Mouse (Mus musculus): ENCODE results near the gene Stard9. TPM values are rescaled to one million over a fixed set of nuclear protein-coding genes. Genes with fewer than 3 reads are reported as not detected.

Stard9 gene
- total and polyA plus RNA-seq, 3 experiments: 0.50 to 1.1 TPM; not detected in 1

- TF ChIP-seq MAFK (IDR thresholded peaks at IDR 0.05; ENCODE audit: borderline replicate concordance, low read depth, low read length) (peak; percentile 70), CTCF (IDR thresholded peaks at IDR 0.05 in 2 of 3, conservative IDR thresholded peaks at IDR 0.05 in 1 of 3; ENCODE audit: control insufficient read depth in 1 of 3, insufficient read depth in 1 of 3, low read depth in 2 of 3, low read length in 3 of 3, poor library complexity in 1 of 3, severe bottlenecking in 1 of 3) (no peak), UBTF (IDR thresholded peaks at IDR 0.05; ENCODE audit: borderline replicate concordance, insufficient read depth, low read depth, low read length) (no peak), MAZ (IDR thresholded peaks at IDR 0.05; ENCODE audit: low read depth, low read length) (no peak), USF1 (IDR thresholded peaks at IDR 0.05; ENCODE audit: low read depth, low read length) (no peak), ZKSCAN1 (IDR thresholded peaks at IDR 0.05; ENCODE audit: low read depth, low read length) (peak; percentile 26; the same call in 1 of the 2 replicates), TAL1 (IDR thresholded peaks at IDR 0.05; ENCODE audit: low read length) (peak; percentile 72), TBP (IDR thresholded peaks at IDR 0.05; ENCODE audit: low read depth, low read length) (no peak), USF2 (IDR thresholded peaks at IDR 0.05; ENCODE audit: borderline replicate concordance in 1 of 2, insufficient read depth in 1 of 2, low read depth in 1 of 2, low read length in 2 of 2) (no peak), NRF1 (IDR thresholded peaks at IDR 0.05; ENCODE audit: insufficient read depth, low read depth, low read length, poor library complexity, severe bottlenecking) (no peak), ZMIZ1 (IDR thresholded peaks at IDR 0.05; ENCODE audit: low read depth, low read length) (no peak), RCOR1 (IDR thresholded peaks at IDR 0.05; ENCODE audit: low read depth, low read length) (peak; percentile 93), ZNF384 (IDR thresholded peaks at IDR 0.05; ENCODE audit: low read depth, low read length) (peak; percentile 98), CHD2 (IDR thresholded peaks at IDR 0.05; ENCODE audit: low read length) (no peak), SIN3A (IDR thresholded peaks at IDR 0.05; ENCODE audit: low read length) (peak; percentile 74), HCFC1 (IDR thresholded peaks at IDR 0.05; ENCODE audit: low read depth, low read length) (no peak), E2F4 (IDR thresholded peaks at IDR 0.05; ENCODE audit: borderline replicate concordance, low read depth, low read length) (no peak), ELF1 (IDR thresholded peaks at IDR 0.05; ENCODE audit: low read depth, low read length) (0 out of 2 replicates have a peak, but pooled peaks have one; percentile 24), JUND (IDR thresholded peaks at IDR 0.05; ENCODE audit: low read depth, low read length) (no peak)
Observed at GRCm38 (mm10) chr2:120656711-120657110, 27.8 kb downstream of the Stard9 start (continued).

DNA sequence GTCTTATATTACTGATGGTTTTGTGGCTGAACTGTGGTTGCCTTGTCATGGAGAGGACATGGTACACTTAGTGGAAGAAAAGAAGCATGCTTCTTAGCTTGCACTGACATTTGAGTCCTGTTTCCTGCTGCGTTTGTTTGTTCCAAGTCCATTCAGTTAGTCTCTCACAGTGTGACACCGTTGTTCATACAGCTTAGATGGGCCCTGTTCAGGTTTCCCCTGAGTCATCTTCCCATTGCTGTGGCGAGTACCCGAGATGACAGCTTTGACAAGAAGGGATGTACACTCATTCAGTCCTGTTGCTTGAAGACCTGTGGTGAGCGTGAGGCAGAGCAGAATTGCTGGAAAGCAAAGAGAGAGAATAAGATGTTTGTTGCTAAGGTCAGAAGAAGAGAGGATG lies 29.6 kb downstream of the Stard9 start:
- peak overlapping the region; percentile 34 for H3K27ac ChIP-seq (ENCODE audit: control insufficient read depth, low read depth, low read length)
- H3K4me3 ChIP-seq (ENCODE audit: control insufficient read depth in 1 of 2, insufficient read depth in 1 of 2, low read depth in 2 of 2, low read length in 2 of 2): no peak overlapping the region
- H3K27me3 ChIP-seq (ENCODE audit: control insufficient read depth in 1 of 2, insufficient read depth in 2 of 2, low read length in 2 of 2): no peaks in the 10 kb centered on the region
- no peaks in the 10 kb centered on the region for H3K79me2 ChIP-seq (ENCODE audit: control insufficient read depth, insufficient read depth, low read length, poor library complexity)
- H3K36me3 ChIP-seq (ENCODE audit: control insufficient read depth in 1 of 2, insufficient read depth in 2 of 2, low read length in 2 of 2): peaks cover 0 to 52% of the 10 kb centered on the region in 2 experiments; a peak in 2 of 4 replicates
- peaks cover 23 to 45% of the 10 kb centered on the region in 2 experiments for H3K4me1 ChIP-seq (ENCODE audit: control insufficient read depth in 1 of 2, insufficient read depth in 2 of 2, low read length in 2 of 2)
- peak; percentile 75 for DNase-seq (ENCODE audit: low read depth, low spot score)
- 0 out of 4 replicates have a peak, but pooled peaks of 1 of the 2 experiments have one; percentile 19 for TF ChIP-seq EP300 (IDR thresholded peaks at IDR 0.05; ENCODE audit: low read depth in 1 of 2, low read length in 2 of 2)
- TF ChIP-seq UBTF (IDR thresholded peaks at IDR 0.05; ENCODE audit: borderline replicate concordance, insufficient read depth, low read depth, low read length): no peak
- no peak for TF ChIP-seq GATA1 (IDR thresholded peaks at IDR 0.05; ENCODE audit: low read depth, low read length)
- H3K9ac ChIP-seq (ENCODE audit: control insufficient read depth, low read depth, low read length, poor library complexity, severe bottlenecking): no peak overlapping the region
- H3K9me3 ChIP-seq (replicated peaks; ENCODE audit: insufficient read depth, low read length): no peaks in the 10 kb centered on the region
